Mouse (Mus musculus): ENCODE data around the gene Adm2.

- TF ChIP-seq ZC3H11A (IDR thresholded peaks at IDR 0.05; ENCODE audit: borderline replicate concordance, low read depth, low read length) (no peak), HCFC1 (IDR thresholded peaks at IDR 0.05; ENCODE audit: borderline replicate concordance, insufficient read depth, low read length) (no peak)
Observed at GRCm38 (mm10) chr15:89277366-89277765, 45.2 kb upstream of the Adm2 start.

All from ES-E14 (cell line).